Comparison of ENCODE assay signal across 12 mouse cellular contexts in the genomic region with DNA sequence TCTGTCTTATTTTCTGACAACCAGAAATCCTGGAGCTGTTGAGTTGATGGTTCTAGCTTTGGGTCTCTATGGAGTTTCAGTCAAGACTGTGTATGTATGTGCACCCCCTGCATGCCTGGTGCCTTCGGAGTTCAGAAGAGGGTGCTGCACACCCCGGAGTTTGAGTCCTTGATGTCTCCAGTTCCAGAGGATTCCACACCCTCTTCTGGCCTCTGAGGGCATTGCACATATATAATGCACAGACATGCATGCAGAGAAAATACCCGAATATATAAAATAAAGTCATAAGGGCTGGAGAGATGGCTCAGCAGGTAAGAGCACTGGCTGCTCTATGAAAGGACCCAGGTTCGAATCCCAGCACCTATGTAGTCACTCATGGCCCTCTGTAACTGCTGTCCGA. TPM values are rescaled to one million over a fixed set of nuclear protein-coding genes. Genes with fewer than 3 reads are reported as not detected.
A peak's percentile ranks its signal among the peaks of the same experiment; 100 is the strongest.
DNase-seq lines count a peak whose midpoint lies in the region; ATAC-seq and TF ChIP-seq lines count a peak whose summit lies in the region.
"Had no signal": no experiment of that assay in that cellular context is flagged by ENCODE, and none has a peak within 500 bp of the region (broad histone marks: within the 10 kb centered on the region; RNA-seq: fewer than 3 reads in every experiment).

No protein-coding gene starts in this region.

- ATAC-seq in lung, postnatal 0 days: no peak
- no peak for ATAC-seq in forebrain, embryonic 13.5 days

- 52% methylated on average over 5 of the region's 5 CpGs for WGBS in lung, postnatal 0 days
- 65% methylated on average over 5 of the region's 5 CpGs for WGBS in forebrain, embryonic 13.5 days

- no peak for TF ChIP-seq EP300 in lung, postnatal 0 days (IDR thresholded peaks at IDR 0.05)

- no peaks in the 10 kb centered on the region for H3K9me3 ChIP-seq in lung, postnatal 0 days (ENCODE audit: low read length)
- H3K9me3 ChIP-seq in forebrain, embryonic 13.5 days (replicated peaks): no peaks in the 10 kb centered on the region
- H3K9me3 ChIP-seq: midbrain, embryonic 15.5 days had no signal

- intact Hi-C loops in gastrocnemius, adult 2 months (cut with DNase I): loop anchor here (2.0 to 10.0 kb wide), 3 partner anchors 47 to 302 kb away; no protein-coding TSS in a partner anchor

- H3K9ac ChIP-seq in lung, postnatal 0 days (replicated peaks; ENCODE audit: low read depth): no peak overlapping the region
- no peak overlapping the region for H3K9ac ChIP-seq in forebrain, embryonic 13.5 days
- H3K9ac ChIP-seq: midbrain, embryonic 15.5 days had no signal

- no peak overlapping the region for H3K4me3 ChIP-seq in gastrocnemius, adult 2 months
- H3K4me3 ChIP-seq in lung, postnatal 0 days (ENCODE audit: low read depth, low read length): no peak overlapping the region
- H3K4me3 ChIP-seq in forebrain, embryonic 13.5 days: no peak overlapping the region
- H3K4me3 ChIP-seq: midbrain, embryonic 15.5 days had no signal

- no peaks in the 10 kb centered on the region for H3K36me3 ChIP-seq in lung, postnatal 0 days (ENCODE audit: insufficient read depth, low read length)
- no peaks in the 10 kb centered on the region for H3K36me3 ChIP-seq in forebrain, embryonic 13.5 days (ENCODE audit: poor library complexity, severe bottlenecking)
- H3K36me3 ChIP-seq: G1E; midbrain, embryonic 15.5 days had no signal

- TF ChIP-seq CTCF in gastrocnemius, adult 2 months (IDR thresholded peaks at IDR 0.05): peak; percentile 33
- peak; percentile 67 for TF ChIP-seq CTCF in lung, postnatal 0 days (IDR thresholded peaks at IDR 0.05)
- TF ChIP-seq CTCF in brain, embryonic 14.5 days (IDR thresholded peaks at IDR 0.05; ENCODE audit: borderline replicate concordance, extremely low read depth, insufficient read depth, insufficient read length): peak; percentile 40; the same call in 1 of the 2 replicates

- H3K27me3 ChIP-seq in lung, postnatal 0 days (replicated peaks; ENCODE audit: insufficient read depth, low read length): no peaks in the 10 kb centered on the region
- H3K27me3 ChIP-seq in forebrain, embryonic 13.5 days: peaks cover 3% of the 10 kb centered on the region; the same call in 1 of the 2 replicates

- DNase-seq in gastrocnemius, adult 2 months: no peak
- DNase-seq in gastrocnemius, postnatal 25 days: no peak
- DNase-seq in lung, postnatal 0 days (ENCODE audit: low spot score): peak; percentile 55
- no peak for DNase-seq in lung, postnatal 25 days (ENCODE audit: low spot score)
- DNase-seq in brain, embryonic 14.5 days (ENCODE audit: low read depth): peak; percentile 26
- DNase-seq in retina, postnatal 1 day: peak; percentile 53
- DNase-seq in left cerebral cortex, adult 18-20 months (ENCODE audit: low spot score in 2 of 2): no peak
- DNase-seq: heart, postnatal 36 days had no signal

- H3K27ac ChIP-seq in gastrocnemius, adult 2 months: no peak overlapping the region
- H3K27ac ChIP-seq in lung, postnatal 0 days (ENCODE audit: low read length): no peak overlapping the region
- H3K27ac ChIP-seq in forebrain, embryonic 13.5 days: no peak overlapping the region
- H3K27ac ChIP-seq: midbrain, embryonic 15.5 days had no signal

- peaks cover 6% of the 10 kb centered on the region; the same call in 1 of the 2 replicates for H3K4me1 ChIP-seq in lung, postnatal 0 days (ENCODE audit: insufficient read depth, low read depth, low read length)
- no peaks in the 10 kb centered on the region for H3K4me1 ChIP-seq in forebrain, embryonic 13.5 days

- TF ChIP-seq POLR2A in brain, embryonic 14.5 days (IDR thresholded peaks at IDR 0.05; ENCODE audit: borderline replicate concordance, extremely low read depth, insufficient read depth, insufficient read length, poor library complexity, severe bottlenecking): no peak

- H3K4me2 ChIP-seq in lung, postnatal 0 days (replicated peaks; ENCODE audit: low read depth, low read length): no peak overlapping the region
- no peak overlapping the region for H3K4me2 ChIP-seq in forebrain, embryonic 13.5 days
- H3K4me2 ChIP-seq: midbrain, embryonic 15.5 days had no signal

RNA-seq across cellular contexts. Expression of a gene that starts 3.1 kb away (rescaled TPM):
- under 1 TPM; 0.50 to 0.94 TPM for total RNA-seq in gastrocnemius, adult 2 months (2021)
- under 1 TPM; 0.31 to 0.72 TPM for total RNA-seq in gastrocnemius, postnatal 25 days (2021)
- 1.3 and 1.5 TPM in 2 replicates for polyA plus RNA-seq in lung, postnatal 0 days (2015; fragmentation: Nextera tagmentation; extraction: Ambion mirVana)
- 0.18 and 0.24 TPM in 2 replicates for polyA plus RNA-seq in brain, embryonic 14.5 days (2012; rRNA removed)
- total RNA-seq in left cerebral cortex, adult 18-20 months (2021): not detected
- 0.27 and 0.37 TPM in 2 replicates for polyA plus RNA-seq in forebrain, embryonic 13.5 days (2015; fragmentation: Nextera tagmentation; extraction: Ambion mirVana)
- total RNA-seq: G1E; heart, postnatal 36 days; left cerebral cortex, postnatal 14 days had no signal
- polyA plus RNA-seq: G1E had no signal

RNA-seq across cellular contexts. Expression of a gene that starts 29.7 kb away (rescaled TPM):
- 1 to 10 TPM in 1 of 2 experiments, under 1 TPM in 1; 0.89 to 3.5 TPM for total RNA-seq in gastrocnemius, adult 2 months (2021)
- total RNA-seq in gastrocnemius, postnatal 25 days (2021): 1 to 10 TPM in 1 of 2 experiments, under 1 TPM in 1; 0.82 to 1.7 TPM
- 6.9 and 13.8 TPM in 2 replicates for polyA plus RNA-seq in lung, postnatal 0 days (2015; fragmentation: Nextera tagmentation; extraction: Ambion mirVana)
- 0.19 and 0.25 TPM in 2 replicates for polyA plus RNA-seq in brain, embryonic 14.5 days (2012; rRNA removed)
- not detected for total RNA-seq in left cerebral cortex, adult 18-20 months (2021)
- polyA plus RNA-seq in forebrain, embryonic 13.5 days (2015; fragmentation: Nextera tagmentation; extraction: Ambion mirVana): 0.08 TPM in 1 of 2 replicates, not detected in the other
- polyA plus RNA-seq: G1E had no signal

RNA-seq across cellular contexts. Expression of a gene that starts 33.3 kb away (rescaled TPM):
- 10 to 100 TPM; 46.7 to 52.8 TPM for total RNA-seq in gastrocnemius, adult 2 months (2021)
- 10 to 100 TPM; 28.2 to 32.7 TPM for total RNA-seq in gastrocnemius, postnatal 25 days (2021)
- polyA plus RNA-seq in lung, postnatal 0 days (2015; fragmentation: Nextera tagmentation; extraction: Ambion mirVana): 9.4 and 10.0 TPM in 2 replicates
- polyA plus RNA-seq in brain, embryonic 14.5 days (2012; rRNA removed): 0.91 and 2.9 TPM in 2 replicates
- 10 to 100 TPM; 13.3 to 15.4 TPM for total RNA-seq in left cerebral cortex, adult 18-20 months (2021)
- 1.8 and 2.0 TPM in 2 replicates for polyA plus RNA-seq in forebrain, embryonic 13.5 days (2015; fragmentation: Nextera tagmentation; extraction: Ambion mirVana)

Comparison
In these comparisons a context has a peak if more than half of its experiments do, and no peak if none do; other contexts are left out.
1. DNase-seq: peak in lung, postnatal 0 days (single experiment), brain, embryonic 14.5 days (single experiment) and retina, postnatal 1 day (single experiment); none in gastrocnemius, adult 2 months (single experiment), gastrocnemius, postnatal 25 days (single experiment), lung, postnatal 25 days (single experiment) and left cerebral cortex, adult 18-20 months (0 of 2).
2. Peak in every context shown above with its lines, with median percentiles within 50 percentile points of each other: CTCF ChIP-seq.